Comparison of ENCODE assay signal across 8 mouse cellular contexts in the genomic region with DNA sequence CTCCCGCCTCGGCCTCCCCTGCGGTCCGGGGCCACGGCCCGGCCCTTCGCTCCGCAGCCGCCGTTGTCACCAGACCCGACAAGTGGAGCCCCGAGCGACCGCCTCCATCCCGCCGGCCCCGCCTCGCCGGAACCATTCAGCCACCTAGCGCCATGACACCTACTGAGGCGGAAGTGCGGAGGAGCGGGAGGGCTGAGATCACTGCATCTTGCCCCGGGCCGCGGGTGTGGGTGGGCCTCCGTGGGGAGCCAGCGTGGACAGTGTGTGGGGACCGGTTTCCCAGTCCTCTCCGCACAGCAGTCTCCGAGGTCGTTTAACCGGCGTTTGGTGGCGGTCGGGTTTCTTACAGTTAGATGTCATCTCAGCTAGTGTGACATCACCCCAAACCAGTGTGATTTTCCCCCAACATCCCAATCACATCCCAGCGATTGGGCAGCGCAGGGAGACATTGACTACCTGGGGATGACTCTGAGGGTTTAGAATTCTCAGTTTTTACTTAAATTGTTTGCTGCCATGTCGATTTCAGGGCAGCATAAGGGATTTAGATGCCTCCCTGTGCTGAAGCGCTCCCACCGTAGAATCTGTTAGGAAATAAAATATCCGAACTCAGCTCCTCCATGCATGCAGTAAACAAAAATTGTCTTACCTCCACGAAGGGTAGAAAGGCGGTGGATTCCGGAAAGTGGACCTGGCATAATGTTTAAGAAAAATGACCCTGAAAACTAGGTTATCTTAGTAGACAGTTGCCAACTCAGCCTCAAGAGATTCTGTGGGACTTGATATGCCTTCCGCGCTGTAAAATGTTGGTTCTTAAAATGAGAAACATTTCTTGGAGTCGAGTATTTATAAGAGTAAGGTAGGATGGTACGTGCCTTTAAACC. TPM values are rescaled to one million over a fixed set of nuclear protein-coding genes. Genes with fewer than 3 reads are reported as not detected.
A peak's percentile ranks its signal among the peaks of the same experiment; 100 is the strongest.
DNase-seq lines count a peak whose midpoint lies in the region; ATAC-seq lines count a peak whose summit lies in the region.

A gene (minus strand): TSS at position 334 of the 881 bp plus-strand sequence.

- ATAC-seq in common myeloid progenitor, adult 5-6 weeks (replicated peaks; ENCODE audit: low read depth, poor library complexity, severe bottlenecking): peak; percentile 87
- peak; percentile 89 for ATAC-seq in megakaryocyte progenitor cell, adult 5-6 weeks (replicated peaks; ENCODE audit: poor library complexity)

- peak; percentile 95 for DNase-seq in ZHBTc4 (ENCODE audit: low read depth, low spot score)
- peak; percentile 90 for DNase-seq in gastrocnemius, postnatal 10 days
- DNase-seq in induced T-regulatory cell, adult 2 months (ENCODE audit: low read depth): peak; percentile 96
- peak; percentile 80 to 95 for DNase-seq in left cerebral cortex, adult 9 months (ENCODE audit: low spot score in 2 of 2)
- peak; percentile 94 for DNase-seq in right cerebral cortex, postnatal 14 days
- DNase-seq in urinary bladder, postnatal 36 days (ENCODE audit: low spot score in 2 of 2): peak; percentile 89 to 95

RNA-seq across cellular contexts. Expression of the gene that starts here (rescaled TPM):
- total RNA-seq in common myeloid progenitor, adult 5-6 weeks (2017): 75.4 and 87.3 TPM in 2 replicates
- total RNA-seq in gastrocnemius, postnatal 10 days (2021): 10 to 100 TPM; 52.1 to 59.8 TPM
- 141 and 146 TPM in 2 replicates for total RNA-seq in megakaryocyte progenitor cell, adult 5-6 weeks (2015)
- 68.5 and 76.9 TPM in 2 replicates for total RNA-seq in megakaryocyte progenitor cell, adult 5-6 weeks (2017)

Comparison
In these comparisons a context has a peak if more than half of its experiments do, and no peak if none do; other contexts are left out.
1. Peak in every context shown above with its lines: DNase-seq and ATAC-seq.